Mouse (Mus musculus) embryonic facial prominence, embryonic 11.5 days (tissue): ENCODE measurements around the gene Spty2d1. TPM values are rescaled to one million over a fixed set of nuclear protein-coding genes. Genes with fewer than 3 reads are reported as not detected.

ENCODE experiments used
- ATAC-seq: fragments of 200-750 bp; cut with Nextera tagmentation; replicated peaks from 2 replicates; pipeline ENCODE4 v1.8.0; 2017; ENCODE audit warnings: low read depth; ENCODE audit not compliant: insufficient number of reproducible peaks, low FRiP score, low TSS enrichment
- DNase-seq: peaks from one replicate; pipeline ENCODE4 v3.0.0-alpha.2; 2015; ENCODE audit warnings: low spot score
- H3K27ac ChIP-seq: fragments of 300-500 bp; sonication (generic); replicated peaks from 2 replicates; pipeline ENCODE4 v1.5.1; 2014; ENCODE audit warnings: mild to moderate bottlenecking, low read depth, low read length, control low read depth
- H3K27me3 ChIP-seq: fragments of 300-500 bp; sonication (generic); 2 replicates; pipeline ENCODE4 v1.6.1; 2014; ENCODE audit warnings: mild to moderate bottlenecking, low read length, moderate library complexity, mixed read lengths; ENCODE audit not compliant: control insufficient read depth, insufficient read depth
- H3K36me3 ChIP-seq: fragments of 300-500 bp; sonication (generic); replicated peaks from 2 replicates; pipeline ENCODE4 v1.6.1; 2014; ENCODE audit warnings: low read depth, mild to moderate bottlenecking, low read length, moderate library complexity, mixed read lengths; ENCODE audit not compliant: control insufficient read depth, insufficient read depth
- H3K4me1 ChIP-seq: fragments of 300-500 bp; sonication (generic); 2 replicates; pipeline ENCODE4 v1.6.1; 2014; ENCODE audit warnings: low read length, mixed read lengths; ENCODE audit not compliant: control insufficient read depth, insufficient read depth
- H3K4me2 ChIP-seq: fragments of 300-500 bp; sonication (generic); 2 replicates; pipeline ENCODE4 v1.6.1; 2014; ENCODE audit warnings: low read depth, mild to moderate bottlenecking, control low read depth, low read length, moderate library complexity
- H3K4me3 ChIP-seq: fragments of 300-500 bp; sonication (generic); 2 replicates; pipeline ENCODE4 v1.5.1; 2014; ENCODE audit warnings: low read depth, low read length, control low read depth
- H3K9ac ChIP-seq: fragments of 300-500 bp; sonication (generic); replicated peaks from 2 replicates; pipeline ENCODE4 v1.6.1; 2014; ENCODE audit warnings: mild to moderate bottlenecking, control low read depth, low read length
- H3K9me3 ChIP-seq: fragments of 300-500 bp; sonication (generic); replicated peaks from 2 replicates; pipeline ENCODE4 v1.6.1; 2016; ENCODE audit warnings: mild to moderate bottlenecking, low read length, inconsistent platforms, mixed read lengths; ENCODE audit not compliant: control insufficient read depth
- WGBS: fragments of 180-500 bp; shearing (Covaris S2); extraction: QIAGEN DNeasy Blood & Tissue Kit; methylation state at CpG from one replicate; pipeline ENCODE4 v1.1.7; 2014; 5-methylcytosine and 5-hydroxymethylcytosine counted together
- polyA plus RNA-seq: library from polyadenylated mRNA; unstranded; fragments of >200 nt; fragmentation: Nextera tagmentation; extraction: Ambion mirVana; gene quantifications from 2 replicates; pipeline ENCODE4 v1.2.1, GENCODE M21; 2014

The Spty2d1 gene
- polyA plus RNA-seq, 1 experiment from 2014 or later: 14.5 TPM

GRCm38 (mm10) chr7:46958853-46959252 is 49.4 kb downstream of the Spty2d1 start:
- DNase-seq: no peak
- Histone ChIP-seq H3K4me3 (peak overlapping the region; percentile 75), H3K27ac (no peak overlapping the region), H3K4me1 (no peaks in the 10 kb centered on the region), H3K9ac (peak overlapping the region; percentile 79), H3K36me3 (no peaks in the 10 kb centered on the region), H3K4me2 (peak overlapping the region; percentile 82), H3K27me3 (no peaks in the 10 kb centered on the region), H3K9me3 (no peaks in the 10 kb centered on the region)
- ATAC-seq: no peak; the same call in 1 of the 2 replicates
- 22% methylated on average over 9 of the region's 9 CpGs for whole genome bisulfite sequencing

GRCm38 (mm10) chr7:46957831-46958691 is 50.1 kb downstream of the Spty2d1 start, which contains the start of gene Uevld:
Uevld (minus strand) TSS chr7:46958527.
- H3K27ac ChIP-seq: no peak within 1 kb of the TSS
- DNase-seq (peak; percentile 95), ATAC-seq (peak; percentile 92)
- H3K4me3 ChIP-seq: peak within 1 kb of the TSS; percentile 75
- no peaks in the 10 kb centered on the region for H3K4me1 ChIP-seq
- peak within 1 kb of the TSS; percentile 82 for H3K4me2 ChIP-seq
- peak within 1 kb of the TSS; percentile 79 for H3K9ac ChIP-seq
- H3K9me3 ChIP-seq: no peaks in the 10 kb centered on the region
- WGBS: under 1% methylated on average over 51 of the region's 51 CpGs
- no peaks in the 10 kb centered on the region for H3K36me3 ChIP-seq
- no peaks in the 10 kb centered on the region for H3K27me3 ChIP-seq

Other genes starting within 250 kb of the Spty2d1 start
- gene Hps5, start 212.3 kb downstream of the Spty2d1 start, polyA plus RNA-seq: 14.8 and 18.8 TPM in 2 replicates
- 60.2 and 64.0 TPM in 2 replicates for gene Gtf2h1, start 212.3 kb downstream of the Spty2d1 start, polyA plus RNA-seq
- gene Ldha, start 166.9 kb downstream of the Spty2d1 start, polyA plus RNA-seq: 1,561 and 1,765 TPM in 2 replicates
- gene Ldhc, start 147.2 kb downstream of the Spty2d1 start, polyA plus RNA-seq: 0.26 TPM in 1 of 2 replicates, not detected in the other
- 306 and 341 TPM in 2 replicates for gene Tsg101, start 88.4 kb downstream of the Spty2d1 start, polyA plus RNA-seq
- gene Uevld, start 49.9 kb downstream of the Spty2d1 start, polyA plus RNA-seq: 13.1 and 14.8 TPM in 2 replicates
- not detected in 2 replicates for gene Gm9999, start 24.8 kb downstream of the Spty2d1 start, polyA plus RNA-seq
- 11.6 and 12.3 TPM in 2 replicates for gene Tmem86a, start 42.2 kb upstream of the Spty2d1 start, polyA plus RNA-seq
- 2.5 and 4.6 TPM in 2 replicates for gene Ptpn5, start 125.3 kb upstream of the Spty2d1 start, polyA plus RNA-seq
- gene Mrgpra6, start 196.5 kb upstream of the Spty2d1 start, polyA plus RNA-seq: not detected in 2 replicates
- gene Mrgpra9, start 244.4 kb upstream of the Spty2d1 start, polyA plus RNA-seq: not detected in 2 replicates